Mouse (Mus musculus): ENCODE results near the gene Gemin8. TPM values are rescaled to one million over a fixed set of nuclear protein-coding genes. Genes with fewer than 3 reads are reported as not detected.

The Gemin8 gene
- polyA plus RNA-seq, 1 experiment: 8.8 TPM

- no peak for DNase-seq (ENCODE audit: low spot score)
Observed at GRCm38 (mm10) chrX:166230515-166231267, 60.4 kb downstream of the Gemin8 start.

- DNase-seq (ENCODE audit: low spot score): no peak
Observed at GRCm38 (mm10) chrX:166236131-166236530, 65.9 kb downstream of the Gemin8 start.

- peak; percentile 35 for DNase-seq (ENCODE audit: low spot score)
Observed at GRCm38 (mm10) chrX:166238831-166239460, 68.7 kb downstream of the Gemin8 start, which contains the start of gene Gpm6b. Gene Gpm6b (plus strand): TSS chrX:166238911.

- no peak for DNase-seq (ENCODE audit: low spot score)
Observed at GRCm38 (mm10) chrX:166239520-166239919, 69.3 kb downstream of the Gemin8 start.

Other genes starting within 250 kb of the Gemin8 start
- gene Gpm6b, start 68.5 kb downstream of the Gemin8 start, polyA plus RNA-seq (2012; rRNA removed): 20.2 and 21.4 TPM in 2 replicates

Data from urinary bladder, adult 2 months (tissue).